ENCODE assay signal across 23 mouse cellular contexts in the genomic region with DNA sequence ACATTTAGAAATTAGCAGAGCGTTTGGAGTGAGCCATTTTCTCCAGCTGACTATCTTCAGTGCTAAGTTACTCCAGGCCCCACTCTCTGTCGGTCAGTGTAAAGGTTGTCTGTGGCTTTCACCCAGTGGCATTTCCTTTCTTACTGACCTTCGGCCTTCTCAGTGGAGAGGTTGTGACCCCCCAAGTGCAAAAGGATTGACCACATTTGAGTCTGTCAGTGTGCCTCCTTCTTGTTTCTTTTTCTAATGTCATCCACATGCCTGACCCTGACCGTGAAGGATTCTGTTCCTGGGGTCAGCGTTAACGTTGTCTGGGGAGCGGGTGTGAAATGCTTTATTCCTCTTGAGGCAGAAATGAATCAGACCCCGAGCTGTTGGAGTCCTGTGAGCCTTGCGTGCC.
DNase-seq lines count a peak whose midpoint lies in the region; ATAC-seq and TF ChIP-seq lines count a peak whose summit lies in the region.
"Had no signal": no experiment of that assay in that cellular context is flagged by ENCODE, and none has a peak within 500 bp of the region (broad histone marks: within the 10 kb centered on the region; RNA-seq: fewer than 3 reads in every experiment).

No protein-coding gene starts in this region.

- DNase-seq in forebrain, embryonic 10.5 days (ENCODE audit: extremely low spot score, low spot score) = peak; percentile 26
- peak; percentile 61 for DNase-seq in embryo, embryonic 11 days
- DNase-seq in limb, embryonic 10.5 days (ENCODE audit: low spot score) = peak; percentile 55
- peak; percentile 45 for DNase-seq in lung, postnatal 25 days (ENCODE audit: low spot score)
- DNase-seq in layer of hippocampus, adult 2 months (ENCODE audit: low spot score in 2 of 2) = no peak
- no peak for DNase-seq in right cerebral cortex, postnatal 25 days
- DNase-seq: adrenal gland, adult 8-10 months; cerebellum, postnatal 10 days; gastrocnemius, postnatal 36 days; kidney, adult 8-10 months; kidney, postnatal 25 days; left cerebral cortex, postnatal 4 days; right cerebral cortex, postnatal 14 days had no signal

- no peak for TF ChIP-seq CTCF in layer of hippocampus, adult 2 months (conservative IDR thresholded peaks at IDR 0.05)

- peaks cover 14% of the 10 kb centered on the region for H3K4me1 ChIP-seq in forebrain, embryonic 10.5 days
- H3K4me1 ChIP-seq in forebrain, embryonic 13.5 days = peaks cover 5% of the 10 kb centered on the region
- H3K4me1 ChIP-seq in limb, embryonic 10.5 days = peaks cover 42% of the 10 kb centered on the region
- H3K4me1 ChIP-seq: forebrain, embryonic 15.5 days; neural tube, embryonic 13.5 days; stomach, embryonic 15.5 days had no signal

- H3K9ac ChIP-seq in forebrain, embryonic 13.5 days = no peak overlapping the region
- H3K9ac ChIP-seq: forebrain, embryonic 15.5 days; midbrain, embryonic 13.5 days; neural tube, embryonic 13.5 days; stomach, embryonic 15.5 days had no signal

- no peak overlapping the region for H3K4me2 ChIP-seq in forebrain, embryonic 13.5 days
- H3K4me2 ChIP-seq: forebrain, embryonic 15.5 days; liver, embryonic 11.5 days; midbrain, embryonic 13.5 days; neural tube, embryonic 13.5 days; stomach, embryonic 15.5 days had no signal

- peak overlapping the region; percentile 53; the same call in 1 of the 2 replicates for H3K27ac ChIP-seq in forebrain, embryonic 10.5 days
- H3K27ac ChIP-seq in forebrain, embryonic 13.5 days = no peak overlapping the region
- peak overlapping the region; percentile 61 for H3K27ac ChIP-seq in limb, embryonic 10.5 days
- H3K27ac ChIP-seq in layer of hippocampus, adult 2 months = no peak overlapping the region
- H3K27ac ChIP-seq: forebrain, embryonic 15.5 days; midbrain, embryonic 13.5 days; neural tube, embryonic 13.5 days; stomach, embryonic 15.5 days had no signal

- no peaks in the 10 kb centered on the region for H3K36me3 ChIP-seq in forebrain, embryonic 10.5 days (replicated peaks)
- H3K36me3 ChIP-seq in forebrain, embryonic 13.5 days (ENCODE audit: poor library complexity, severe bottlenecking) = no peaks in the 10 kb centered on the region
- no peaks in the 10 kb centered on the region for H3K36me3 ChIP-seq in limb, embryonic 10.5 days
- H3K36me3 ChIP-seq: forebrain, embryonic 15.5 days; midbrain, embryonic 13.5 days; neural tube, embryonic 13.5 days; stomach, embryonic 15.5 days had no signal

- no peak overlapping the region for H3K4me3 ChIP-seq in forebrain, embryonic 10.5 days
- H3K4me3 ChIP-seq in forebrain, embryonic 13.5 days = no peak overlapping the region
- H3K4me3 ChIP-seq in limb, embryonic 10.5 days = no peak overlapping the region
- no peak overlapping the region for H3K4me3 ChIP-seq in layer of hippocampus, adult 2 months
- H3K4me3 ChIP-seq: erythroblast, embryonic 14.5 days; forebrain, embryonic 15.5 days; midbrain, embryonic 13.5 days; neural tube, embryonic 13.5 days; stomach, embryonic 15.5 days had no signal

- no peaks in the 10 kb centered on the region for H3K9me3 ChIP-seq in forebrain, embryonic 10.5 days
- no peaks in the 10 kb centered on the region for H3K9me3 ChIP-seq in forebrain, embryonic 13.5 days (replicated peaks)
- no peaks in the 10 kb centered on the region for H3K9me3 ChIP-seq in limb, embryonic 10.5 days (replicated peaks)
- H3K9me3 ChIP-seq: forebrain, embryonic 15.5 days; midbrain, embryonic 13.5 days; neural tube, embryonic 13.5 days; stomach, embryonic 15.5 days had no signal

- WGBS in forebrain, embryonic 10.5 days = 50% methylated on average over 9 of the region's 9 CpGs
- WGBS in forebrain, embryonic 13.5 days = 76% methylated on average over 9 of the region's 9 CpGs
- WGBS in limb, embryonic 10.5 days = 8% methylated on average over 9 of the region's 9 CpGs

- ATAC-seq in forebrain, embryonic 13.5 days = no peak
- no peak for ATAC-seq in megakaryocyte, adult 5-6 weeks (ENCODE audit: poor library complexity, severe bottlenecking)
- ATAC-seq: CD4-positive, CD25-positive, alpha-beta regulatory T cell, adult 4 months; forebrain, embryonic 15.5 days; midbrain, embryonic 13.5 days; Patski had no signal

- H3K27me3 ChIP-seq in forebrain, embryonic 10.5 days (ENCODE audit: poor library complexity, severe bottlenecking) = no peaks in the 10 kb centered on the region
- no peaks in the 10 kb centered on the region for H3K27me3 ChIP-seq in forebrain, embryonic 13.5 days
- no peaks in the 10 kb centered on the region for H3K27me3 ChIP-seq in limb, embryonic 10.5 days (ENCODE audit: low read depth, poor library complexity, severe bottlenecking)
- H3K27me3 ChIP-seq: forebrain, embryonic 15.5 days; midbrain, embryonic 13.5 days; neural tube, embryonic 13.5 days; Patski; stomach, embryonic 15.5 days had no signal

Comparison
In these comparisons a context has a peak if more than half of its experiments do, and no peak if none do; other contexts are left out.
1. H3K27ac ChIP-seq: peak in forebrain, embryonic 10.5 days (single experiment) and limb, embryonic 10.5 days (single experiment); none in forebrain, embryonic 13.5 days (single experiment) and layer of hippocampus, adult 2 months (single experiment).
2. DNase-seq: peak in forebrain, embryonic 10.5 days (single experiment), embryo, embryonic 11 days (single experiment), limb, embryonic 10.5 days (single experiment) and lung, postnatal 25 days (single experiment); none in layer of hippocampus, adult 2 months (0 of 2) and right cerebral cortex, postnatal 25 days (single experiment).